Mouse (Mus musculus) embryonic fibroblast, embryonic 13.5 days (primary cell): ENCODE data around the gene Slc8a2.

Experiments
- CTCF ChIP-seq: IDR thresholded peaks from 2 replicates; pipeline ENCODE4 v1.5.1; 2011; ENCODE audit warnings: mild to moderate bottlenecking, control low read depth, low read length, moderate library complexity, borderline replicate concordance; ENCODE audit not compliant: insufficient read depth
- POLR2A ChIP-seq: IDR thresholded peaks from 2 replicates; pipeline ENCODE4 v1.6.1; 2011; ENCODE audit warnings: low read depth, mild to moderate bottlenecking, control low read depth, low read length, moderate library complexity

DNA sequence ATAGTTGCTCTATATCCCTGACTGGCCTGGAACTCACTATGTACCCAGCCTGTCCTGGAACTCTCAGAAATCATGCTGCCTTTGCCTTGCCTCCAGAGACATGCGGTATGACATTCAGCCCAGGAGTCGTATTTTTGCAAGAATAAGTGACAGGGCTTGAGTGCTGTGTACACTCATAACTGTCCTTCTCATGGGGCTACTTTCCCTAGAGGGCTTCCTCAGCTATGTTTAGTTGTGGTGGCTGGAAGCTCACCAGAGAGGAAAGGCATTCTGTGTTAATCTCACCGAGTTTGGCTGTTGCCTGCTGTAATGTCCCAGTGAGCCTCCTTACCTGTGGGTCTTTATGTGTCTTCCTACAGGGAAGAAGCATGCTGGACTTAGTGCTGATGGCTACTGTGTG lies 35.0 kb upstream of the Slc8a2 start:
- TF ChIP-seq POLR2A: no peak
- no peak for TF ChIP-seq CTCF
